19 mouse cellular contexts compared by ENCODE assay signal in genomic region chr12:112591730-112592129, GRCm38 (mm10). TPM values are rescaled to one million over a fixed set of nuclear protein-coding genes. Genes with fewer than 3 reads are reported as not detected.
DNase-seq lines count a peak whose midpoint lies in the region; TF ChIP-seq lines count a peak whose summit lies in the region.
"Had no signal": no experiment of that assay in that cellular context is flagged by ENCODE, and none has a peak within 500 bp of the region (broad histone marks: within the 10 kb centered on the region; RNA-seq: fewer than 3 reads in every experiment).

No protein-coding gene starts in this region.

- 79% methylated on average over 3 of the region's 3 CpGs for WGBS in heart, embryonic 10.5 days

- peak; percentile 23 for DNase-seq in cerebellum, adult 11-12 months
- no peak for DNase-seq in cerebellum, postnatal 4 days (ENCODE audit: low spot score in 2 of 2)
- no peak for DNase-seq in heart, embryonic 10.5 days (ENCODE audit: low spot score)
- no peak for DNase-seq in heart, postnatal 4 days
- DNase-seq in left cerebral cortex, adult 2 months (ENCODE audit: extremely low spot score in 1 of 2, low spot score in 2 of 2) = no peak
- DNase-seq in left cerebral cortex, adult 11 months (ENCODE audit: low spot score) = no peak
- DNase-seq in urinary bladder, postnatal 25 days (ENCODE audit: low spot score) = no peak
- DNase-seq: adrenal gland, adult 8-10 months; cerebellum, adult 18-20 months; cerebellum, adult 9-11 months; cerebellum, postnatal 36 days; embryo, embryonic 11 days; gastrocnemius, postnatal 10 days had no signal

- peaks cover 41% of the 10 kb centered on the region for H3K27me3 ChIP-seq in heart, embryonic 10.5 days (ENCODE audit: insufficient read depth, poor library complexity, severe bottlenecking)
- H3K27me3 ChIP-seq: embryonic facial prominence, embryonic 15.5 days had no signal

- H3K4me1 ChIP-seq in heart, embryonic 10.5 days = peaks cover 91% of the 10 kb centered on the region
- peaks cover 65% of the 10 kb centered on the region for H3K4me1 ChIP-seq in brown adipose tissue, adult 24 weeks (ENCODE audit: control insufficient read depth, insufficient read depth, insufficient read length, low read length)

- H3K9me3 ChIP-seq in heart, embryonic 10.5 days = no peaks in the 10 kb centered on the region
- H3K9me3 ChIP-seq: embryonic facial prominence, embryonic 15.5 days; forebrain, embryonic 15.5 days; heart, embryonic 15.5 days; hindbrain, embryonic 15.5 days had no signal

- no peak overlapping the region; the same call in 1 of the 2 replicates for H3K4me3 ChIP-seq in heart, embryonic 10.5 days
- no peak overlapping the region for H3K4me3 ChIP-seq in left cerebral cortex, adult 2 months
- H3K4me3 ChIP-seq in brown adipose tissue, adult 24 weeks (ENCODE audit: insufficient read depth, low read depth, low read length) = no peak overlapping the region
- H3K4me3 ChIP-seq: embryonic facial prominence, embryonic 15.5 days; erythroblast, embryonic 14.5 days; forebrain, embryonic 15.5 days; heart, embryonic 15.5 days; hindbrain, embryonic 15.5 days had no signal

- no peak for TF ChIP-seq CTCF in left cerebral cortex, adult 2 months (IDR thresholded peaks at IDR 0.05)

- H3K27ac ChIP-seq in heart, embryonic 10.5 days = 0 out of 2 replicates have a peak overlapping the region, but pooled peaks have one; percentile 30
- peak overlapping the region; percentile 87; the same call in 1 of the 2 replicates for H3K27ac ChIP-seq in left cerebral cortex, adult 2 months
- H3K27ac ChIP-seq in brown adipose tissue, adult 24 weeks (replicated peaks; ENCODE audit: low read depth, low read length) = peak overlapping the region; percentile 71
- H3K27ac ChIP-seq: embryonic facial prominence, embryonic 15.5 days; heart, embryonic 15.5 days; hindbrain, embryonic 15.5 days had no signal

- peaks cover 4% of the 10 kb centered on the region for H3K36me3 ChIP-seq in heart, embryonic 10.5 days
- H3K36me3 ChIP-seq: embryonic facial prominence, embryonic 15.5 days; forebrain, embryonic 15.5 days; heart, embryonic 15.5 days; hindbrain, embryonic 15.5 days had no signal

- intact Hi-C loops in left cerebral cortex, adult 2 months (cut with DNase I) = no loop called here

RNA-seq across cellular contexts. Expression of gene Inf2, which starts 3.1 kb away (rescaled TPM):
- 3.5 and 5.6 TPM in 2 replicates for polyA plus RNA-seq in heart, embryonic 10.5 days (2016; fragmentation: Nextera tagmentation; extraction: Ambion mirVana)
- total RNA-seq in heart, postnatal 4 days (2021) = 10 to 100 TPM; 18.6 to 19.7 TPM
- 100 to 1,000 TPM; 131 to 151 TPM for total RNA-seq in left cerebral cortex, adult 2 months (2021)
- 12.9 and 13.5 TPM in 2 replicates for polyA plus RNA-seq in brown adipose tissue, adult 24 weeks (2012; ENCODE audit: insufficient read depth, insufficient read length, missing spikeins)

RNA-seq across cellular contexts. Expression of gene Adssl1, which starts 28.1 kb away (rescaled TPM):
- 57.2 and 99.3 TPM in 2 replicates for polyA plus RNA-seq in heart, embryonic 10.5 days (2016; fragmentation: Nextera tagmentation; extraction: Ambion mirVana)
- total RNA-seq in heart, postnatal 4 days (2021) = 100 to 1,000 TPM; 135 to 137 TPM
- 10 to 100 TPM; 16.2 to 16.5 TPM for total RNA-seq in left cerebral cortex, adult 2 months (2021)
- 34.5 and 46.5 TPM in 2 replicates for polyA plus RNA-seq in brown adipose tissue, adult 24 weeks (2012; ENCODE audit: insufficient read depth, insufficient read length, missing spikeins)

RNA-seq across cellular contexts. Expression of gene Siva1, which starts 52.7 kb away (rescaled TPM):
- 175 and 207 TPM in 2 replicates for polyA plus RNA-seq in heart, embryonic 10.5 days (2016; fragmentation: Nextera tagmentation; extraction: Ambion mirVana)
- total RNA-seq in heart, postnatal 4 days (2021) = 10 to 100 TPM; 39.9 to 43.2 TPM
- 10 to 100 TPM; 19.7 to 21.5 TPM for total RNA-seq in left cerebral cortex, adult 2 months (2021)
- 36.7 and 42.7 TPM in 2 replicates for polyA plus RNA-seq in brown adipose tissue, adult 24 weeks (2012; ENCODE audit: insufficient read depth, insufficient read length, missing spikeins)

Comparison
In these comparisons a context has a peak if more than half of its experiments do, and no peak if none do; other contexts are left out.
1. H3K27ac ChIP-seq: peak in every context shown above with its lines; median percentile 87 in left cerebral cortex, adult 2 months; 71 in brown adipose tissue, adult 24 weeks; 30 in heart, embryonic 10.5 days.
2. RNA of gene Inf2, which starts 3.1 kb away (total RNA-seq): 131 to 151 TPM in left cerebral cortex, adult 2 months; 18.6 to 19.7 TPM in heart, postnatal 4 days; every median in the first group is over 4 times any median in the second.
3. RNA of gene Adssl1, which starts 28.1 kb away (total RNA-seq): 135 to 137 TPM in heart, postnatal 4 days; 16.2 to 16.5 TPM in left cerebral cortex, adult 2 months; every median in the first group is over 4 times any median in the second.